Mouse (Mus musculus) forebrain, embryonic 14.5 days (tissue): ENCODE measurements around the gene Rexo5. TPM values are rescaled to one million over a fixed set of nuclear protein-coding genes. Genes with fewer than 3 reads are reported as not detected.
A peak's percentile ranks its signal among the peaks of the same experiment; 100 is the strongest.

ENCODE experiments used
- ATAC-seq: fragments of 200-750 bp; cut with Nextera tagmentation; 2 replicates; pipeline ENCODE4 v1.8.0; 2017; ENCODE audit warnings: mild to moderate bottlenecking, moderate library complexity
- DNase-seq: peaks from one replicate; pipeline ENCODE4 v3.0.0-alpha.2; 2015; ENCODE audit warnings: low spot score
- H3K27ac ChIP-seq: fragments of 300-500 bp; sonication (generic); 2 replicates; pipeline ENCODE4 v1.5.1; 2014; ENCODE audit warnings: low read depth, mild to moderate bottlenecking, control low read depth, low read length, moderate library complexity
- H3K27me3 ChIP-seq: fragments of 300-500 bp; sonication (generic); replicated peaks from 2 replicates; pipeline ENCODE4 v1.6.1; 2014; ENCODE audit warnings: low read length, control low read depth, mixed read lengths; ENCODE audit not compliant: control insufficient read depth, insufficient read depth
- H3K36me3 ChIP-seq: fragments of 300-500 bp; sonication (generic); 2 replicates; pipeline ENCODE4 v1.6.1; 2014; ENCODE audit warnings: low read length, control low read depth; ENCODE audit not compliant: control insufficient read depth, insufficient read depth
- H3K4me1 ChIP-seq: fragments of 300-500 bp; sonication (generic); 2 replicates; pipeline ENCODE4 v1.6.1; 2014; ENCODE audit warnings: antibody characterized with exemption, low read length, control low read depth; ENCODE audit not compliant: control insufficient read depth, insufficient read depth
- H3K4me2 ChIP-seq: fragments of 300-500 bp; sonication (generic); 2 replicates; pipeline ENCODE4 v1.6.1; 2014; ENCODE audit warnings: mild to moderate bottlenecking, control low read depth, low read length
- H3K4me3 ChIP-seq: fragments of 300-500 bp; sonication (generic); 2 replicates; pipeline ENCODE4 v1.5.1; 2014; ENCODE audit warnings: low read depth, low read length, control low read depth
- H3K9ac ChIP-seq: fragments of 300-500 bp; sonication (generic); 2 replicates; pipeline ENCODE4 v1.6.1; 2014; ENCODE audit warnings: mild to moderate bottlenecking, low read length, control low read depth, moderate library complexity
- H3K9me3 ChIP-seq: fragments of 300-500 bp; sonication (generic); replicated peaks from 2 replicates; pipeline ENCODE4 v1.6.1; 2016; ENCODE audit warnings: low read length, control low read depth, mixed read lengths; ENCODE audit not compliant: control insufficient read depth
- WGBS: fragments of 180-500 bp; shearing (Covaris S2); extraction: QIAGEN DNeasy Blood & Tissue Kit; methylation state at CpG from one replicate; pipeline ENCODE4 v1.1.7; 2014; 5-methylcytosine and 5-hydroxymethylcytosine counted together
- polyA plus RNA-seq: library from polyadenylated mRNA; unstranded; fragments of >200 nt; fragmentation: Nextera tagmentation; extraction: Ambion mirVana; gene quantifications from 2 replicates; pipeline ENCODE4 v1.2.1, GENCODE M21; 2014

Gene Rexo5
- polyA plus RNA-seq, 1 experiment from 2014 or later, result 13.7 TPM

DNA sequence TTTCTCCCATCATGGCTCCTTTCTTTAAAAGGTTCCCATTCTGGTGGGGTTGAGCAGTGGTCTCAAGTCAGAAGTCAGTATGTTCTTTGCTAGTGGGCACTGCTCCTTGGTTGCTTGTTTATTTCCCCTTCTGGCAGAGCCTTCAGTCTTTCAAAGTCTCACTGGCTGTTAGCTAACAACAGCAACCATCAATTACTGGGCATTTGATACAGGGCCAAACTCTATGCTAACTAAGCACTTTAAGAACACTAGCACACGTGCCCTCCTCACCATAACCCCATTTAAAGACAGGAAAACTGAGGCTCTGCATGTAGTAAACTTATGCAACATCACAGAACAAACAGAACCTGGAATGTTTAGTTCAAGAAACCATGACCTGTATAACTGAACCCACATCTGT, 68.4 kb downstream of the Rexo5 start:
- H3K9ac ChIP-seq, result no peak overlapping the region; the same call in 1 of the 2 replicates
- H3K27me3 ChIP-seq, result no peaks in the 10 kb centered on the region
- H3K27ac ChIP-seq, result peak overlapping the region; percentile 70
- DNase-seq (peak; percentile 45), ATAC-seq (peak; percentile 41)
- no peak overlapping the region for H3K4me2 ChIP-seq
- H3K36me3 ChIP-seq, result peaks cover 17% of the 10 kb centered on the region
- 20% methylated on average over 1 of the region's 1 CpGs for WGBS
- peaks cover 9% of the 10 kb centered on the region for H3K4me1 ChIP-seq
- H3K9me3 ChIP-seq, result no peaks in the 10 kb centered on the region
- H3K4me3 ChIP-seq, result no peak overlapping the region

DNA sequence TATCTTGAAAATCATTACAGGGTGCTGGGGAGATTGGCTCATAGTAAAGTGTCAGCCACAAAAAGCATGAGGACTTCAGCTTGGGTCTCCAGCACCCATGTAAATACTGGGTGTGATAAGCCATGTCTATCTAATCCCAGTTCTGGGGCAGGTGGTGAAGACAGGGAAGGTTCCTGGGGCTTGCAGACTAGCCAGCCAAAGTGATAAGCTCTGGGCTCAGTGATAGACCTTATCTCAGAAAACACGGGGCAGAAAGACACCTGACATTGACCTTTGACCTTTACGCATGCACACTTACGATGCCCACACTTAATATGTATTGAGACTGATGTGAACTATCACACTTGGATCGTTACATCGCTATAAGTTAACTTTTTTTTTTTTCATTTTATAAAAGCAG, 70.7 kb downstream of the Rexo5 start:
- WGBS, result 92% methylated on average over 5 of the region's 5 CpGs
- H3K27me3 ChIP-seq, result no peaks in the 10 kb centered on the region

DNA sequence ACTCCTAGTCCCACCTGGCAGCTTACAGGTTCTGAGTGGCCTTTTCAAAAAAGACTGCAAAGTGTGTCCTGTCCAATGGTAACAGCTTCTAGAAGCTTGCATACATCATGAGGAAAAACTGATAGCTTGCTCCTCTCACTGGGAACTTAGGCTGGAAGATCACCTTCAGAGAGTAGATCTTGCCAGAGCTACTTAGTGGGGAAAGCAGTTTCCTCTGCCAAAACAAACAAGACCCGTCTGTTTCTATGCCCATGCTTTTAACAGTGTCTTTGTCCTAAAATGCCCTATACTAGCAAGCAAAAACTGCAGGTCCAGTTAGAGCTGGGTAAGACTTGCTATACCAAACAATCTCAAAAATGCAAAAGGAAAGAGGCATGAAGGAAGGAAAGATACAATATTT, 72.3 kb downstream of the Rexo5 start:
- H3K27me3 ChIP-seq, result no peaks in the 10 kb centered on the region
- DNase-seq (no peak), ATAC-seq (no peak)
- no peaks in the 10 kb centered on the region for H3K9me3 ChIP-seq
- peaks cover 9% of the 10 kb centered on the region for H3K4me1 ChIP-seq
- no peak overlapping the region for H3K4me3 ChIP-seq
- no peak overlapping the region for H3K27ac ChIP-seq
- no peak overlapping the region for H3K9ac ChIP-seq
- WGBS, result 90% methylated on average over 1 of the region's 1 CpGs
- no peak overlapping the region for H3K4me2 ChIP-seq
- H3K36me3 ChIP-seq, result no peaks in the 10 kb centered on the region

More for the DNA sequence above, 70.7 kb downstream of the Rexo5 start:
- no peak for DNase-seq
- no peak overlapping the region for H3K4me3 ChIP-seq
- H3K9ac ChIP-seq, result no peak overlapping the region
- H3K4me1 ChIP-seq, result peaks cover 9% of the 10 kb centered on the region
- no peak overlapping the region for H3K27ac ChIP-seq
- no peak overlapping the region for H3K4me2 ChIP-seq
- no peaks in the 10 kb centered on the region for H3K9me3 ChIP-seq
- peaks cover under 1% of the 10 kb centered on the region; the same call in 1 of the 2 replicates for H3K36me3 ChIP-seq
- no peak for ATAC-seq

DNA sequence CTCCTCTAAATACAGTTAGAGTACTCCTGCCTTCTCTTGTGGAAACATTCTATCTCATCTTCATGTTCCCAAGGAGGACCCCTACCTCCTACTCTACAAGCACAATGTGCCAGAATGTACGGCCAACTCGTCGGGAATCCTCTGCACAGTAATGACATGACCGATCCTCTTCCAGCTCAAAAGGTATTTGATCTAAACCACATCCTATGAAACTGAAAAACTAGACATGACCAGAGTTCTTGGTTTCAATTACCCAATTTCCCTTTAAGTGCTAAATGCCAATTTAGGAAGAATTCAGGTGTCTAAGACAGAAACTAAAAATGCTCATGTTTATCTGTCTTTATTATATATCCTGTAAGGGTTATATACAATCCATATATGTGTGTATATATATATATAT, 78.4 kb downstream of the Rexo5 start:
- ATAC-seq, result no peak
- WGBS, result 94% methylated on average over 4 of the region's 4 CpGs
- H3K9ac ChIP-seq, result no peak overlapping the region

DNA sequence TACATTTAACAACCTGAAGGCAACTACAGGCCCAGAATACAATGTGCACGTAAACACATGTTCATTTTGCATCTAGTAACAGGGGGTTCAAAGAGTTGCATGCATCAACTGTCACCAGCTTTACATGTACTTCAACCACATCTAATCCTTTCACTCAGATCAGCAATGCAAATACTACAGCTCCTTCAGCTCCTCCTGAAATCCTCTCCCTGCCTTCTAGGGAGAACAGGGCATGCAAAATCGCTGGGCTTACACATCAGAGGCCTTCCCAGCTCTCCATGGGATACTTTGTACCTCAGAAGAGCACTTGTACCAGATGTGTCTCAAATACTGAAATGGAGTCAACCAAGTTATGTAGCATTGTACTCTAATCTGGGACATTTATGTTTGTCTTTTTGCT, 79.2 kb downstream of the Rexo5 start:
- no peak overlapping the region for H3K4me2 ChIP-seq
- H3K36me3 ChIP-seq, result 0 out of 2 replicates have a peak, but pooled peaks cover 1% of the 10 kb centered on the region
- no peak for DNase-seq
- no peaks in the 10 kb centered on the region for H3K4me1 ChIP-seq
- no peak overlapping the region for H3K9ac ChIP-seq
- H3K27ac ChIP-seq, result no peak overlapping the region
- no peaks in the 10 kb centered on the region for H3K27me3 ChIP-seq
- WGBS, result 37% methylated on average over 2 of the region's 2 CpGs
- no peaks in the 10 kb centered on the region for H3K9me3 ChIP-seq
- no peak for ATAC-seq
- H3K4me3 ChIP-seq, result no peak overlapping the region

More for the DNA sequence above, 78.4 kb downstream of the Rexo5 start:
- Histone ChIP-seq H3K4me1 (no peaks in the 10 kb centered on the region), H3K4me3 (no peak overlapping the region), H3K27me3 (no peaks in the 10 kb centered on the region), H3K9me3 (no peaks in the 10 kb centered on the region), H3K4me2 (no peak overlapping the region), H3K36me3 (no peaks in the 10 kb centered on the region), H3K27ac (no peak overlapping the region)
- no peak for DNase-seq

DNA sequence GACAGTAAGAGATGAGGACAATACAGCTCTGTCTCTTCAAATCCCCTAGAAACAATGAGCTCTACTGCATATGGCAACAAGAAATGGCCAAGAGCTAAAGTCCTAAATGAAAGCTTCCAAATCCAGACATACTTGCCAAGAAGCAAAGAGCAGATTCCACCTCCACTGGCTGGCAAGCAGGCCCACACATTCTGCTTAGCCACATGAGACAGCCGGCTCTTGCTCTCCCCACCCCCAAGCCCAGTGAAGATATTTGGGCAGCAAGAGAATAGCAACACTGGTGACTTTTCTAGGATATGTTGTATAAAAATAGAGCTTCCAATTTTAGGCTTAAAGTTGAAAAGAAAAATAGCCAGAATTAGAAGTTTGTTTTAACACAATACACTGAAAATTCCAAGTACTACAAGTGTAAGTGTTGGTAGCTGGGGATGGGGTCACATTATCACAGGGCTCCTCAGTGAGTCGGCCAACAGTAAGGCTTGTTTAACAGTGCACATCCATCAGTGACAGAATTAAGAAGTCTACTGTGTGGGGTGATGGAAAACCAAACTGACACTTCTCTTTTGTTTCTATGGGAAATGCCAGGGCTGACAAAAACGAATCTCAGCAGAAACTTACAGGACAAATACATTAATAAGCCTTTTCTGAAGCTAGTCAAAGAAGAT, 82.1 kb downstream of the Rexo5 start:
- no peaks in the 10 kb centered on the region for H3K4me1 ChIP-seq
- H3K27ac ChIP-seq, result no peak overlapping the region
- ATAC-seq, result no peak
- no peak overlapping the region for H3K4me3 ChIP-seq
- WGBS, result 77% methylated on average over 3 of the region's 3 CpGs
- H3K9ac ChIP-seq, result no peak overlapping the region
- H3K27me3 ChIP-seq, result no peaks in the 10 kb centered on the region
- no peaks in the 10 kb centered on the region for H3K9me3 ChIP-seq
- no peak for DNase-seq
- 0 out of 2 replicates have a peak, but pooled peaks cover 4% of the 10 kb centered on the region for H3K36me3 ChIP-seq
- H3K4me2 ChIP-seq, result no peak overlapping the region

DNA sequence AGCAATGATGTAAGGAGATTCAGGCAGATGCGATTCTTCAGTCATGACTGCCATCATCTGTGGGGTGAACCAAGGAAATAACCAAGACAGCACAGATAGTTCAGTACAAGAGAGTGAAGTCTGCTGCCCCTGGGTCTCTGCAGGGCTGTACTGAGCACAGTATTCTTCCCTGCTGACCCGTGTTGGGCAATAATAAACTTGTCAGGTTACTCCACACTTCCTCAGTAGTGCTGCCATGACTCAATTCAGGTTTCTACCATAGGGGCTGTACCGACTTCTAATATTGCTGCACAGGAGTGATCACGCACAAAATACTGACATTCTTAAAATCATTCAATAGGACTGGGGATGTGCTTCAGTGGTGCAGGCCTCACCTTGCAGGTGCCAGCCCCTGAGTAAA, 85.4 kb downstream of the Rexo5 start:
- Histone ChIP-seq H3K4me2 (no peak overlapping the region), H3K9ac (no peak overlapping the region), H3K9me3 (no peaks in the 10 kb centered on the region), H3K4me1 (no peaks in the 10 kb centered on the region), H3K36me3 (0 out of 2 replicates have a peak, but pooled peaks cover 4% of the 10 kb centered on the region), H3K4me3 (no peak overlapping the region), H3K27ac (no peak overlapping the region), H3K27me3 (no peaks in the 10 kb centered on the region)
- DNase-seq (no peak), ATAC-seq (no peak)
- WGBS, result 94% methylated on average over 4 of the region's 4 CpGs

DNA sequence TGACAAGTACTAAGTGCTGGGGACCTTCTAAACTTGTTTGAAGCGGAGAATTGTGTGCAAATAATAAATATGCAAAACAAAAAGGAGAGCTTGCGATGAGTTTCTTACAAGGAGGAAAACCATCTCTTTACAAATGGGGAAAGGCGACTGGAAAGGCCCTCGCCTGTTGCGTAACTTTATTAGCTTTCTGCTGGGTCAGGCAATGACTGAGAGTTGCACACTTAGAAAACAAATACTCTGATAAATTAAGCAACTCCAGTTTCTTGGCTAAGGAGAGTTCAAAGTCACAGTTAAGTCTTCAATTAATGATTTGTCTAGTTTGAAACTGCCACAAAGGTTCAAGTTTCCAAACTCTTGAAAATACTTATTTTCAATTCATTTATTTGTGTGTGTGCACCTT, 86.5 kb downstream of the Rexo5 start:
- no peak overlapping the region for H3K27ac ChIP-seq
- H3K27me3 ChIP-seq, result no peaks in the 10 kb centered on the region
- H3K9ac ChIP-seq, result no peak overlapping the region
- H3K36me3 ChIP-seq, result 0 out of 2 replicates have a peak, but pooled peaks cover 4% of the 10 kb centered on the region
- ATAC-seq (no peak), DNase-seq (no peak)
- WGBS, result 90% methylated on average over 5 of the region's 5 CpGs
- H3K4me2 ChIP-seq, result no peak overlapping the region
- H3K4me3 ChIP-seq, result no peak overlapping the region
- H3K9me3 ChIP-seq, result no peaks in the 10 kb centered on the region
- H3K4me1 ChIP-seq, result no peaks in the 10 kb centered on the region

DNA sequence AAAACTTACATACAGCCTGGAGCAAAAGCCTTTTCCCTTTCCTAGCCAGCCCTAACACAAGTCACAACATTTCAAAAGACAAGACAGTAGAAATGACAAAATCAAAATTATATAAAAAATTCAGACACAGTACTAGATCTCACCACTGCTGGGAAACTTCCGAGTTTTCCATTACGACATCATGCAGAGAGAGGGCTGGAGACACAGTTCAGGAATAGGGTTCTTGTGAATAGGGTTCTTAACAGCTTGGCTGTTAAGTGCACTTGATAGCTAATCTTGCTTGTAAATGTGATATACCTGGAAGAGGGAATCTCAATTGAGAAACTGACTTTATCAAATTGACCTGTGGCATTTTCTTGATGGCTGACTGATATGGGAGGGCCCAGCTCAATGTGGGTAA, 87.4 kb downstream of the Rexo5 start:
- Histone ChIP-seq H3K27ac (no peak overlapping the region), H3K27me3 (no peaks in the 10 kb centered on the region), H3K9me3 (no peaks in the 10 kb centered on the region), H3K4me1 (no peaks in the 10 kb centered on the region), H3K9ac (no peak overlapping the region), H3K4me3 (no peak overlapping the region), H3K4me2 (no peak overlapping the region), H3K36me3 (0 out of 2 replicates have a peak, but pooled peaks cover 4% of the 10 kb centered on the region)
- DNase-seq, result no peak
- 92% methylated on average over 2 of the region's 2 CpGs for WGBS
- no peak for ATAC-seq
